Mouse (Mus musculus) liver, embryonic 15.5 days (tissue): ENCODE results near the gene Slc13a5. TPM values are rescaled to one million over a fixed set of nuclear protein-coding genes. Genes with fewer than 3 reads are reported as not detected.

Experiments used
- ATAC-seq: fragments of 200-750 bp; cut with Nextera tagmentation; 2 replicates; pipeline ENCODE4 v1.8.0; 2017; ENCODE audit warnings: moderate number of reproducible peaks, mild to moderate bottlenecking, moderate library complexity; ENCODE audit not compliant: insufficient read depth
- H3K27ac ChIP-seq: fragments of 300-500 bp; sonication (generic); replicated peaks from 2 replicates; pipeline ENCODE4 v1.5.1; 2015; ENCODE audit warnings: mild to moderate bottlenecking, inconsistent platforms
- H3K27me3 ChIP-seq: fragments of 300-500 bp; sonication (generic); 2 replicates; pipeline ENCODE4 v1.6.1; 2015; ENCODE audit warnings: mild to moderate bottlenecking, inconsistent platforms
- H3K36me3 ChIP-seq: fragments of 300-500 bp; sonication (generic); replicated peaks from 2 replicates; pipeline ENCODE4 v1.6.1; 2015; ENCODE audit warnings: moderate library complexity, mild to moderate bottlenecking, inconsistent platforms
- H3K4me1 ChIP-seq: fragments of 300-500 bp; sonication (generic); replicated peaks from 2 replicates; pipeline ENCODE4 v1.6.1; 2015; ENCODE audit warnings: inconsistent platforms
- H3K4me2 ChIP-seq: fragments of 300-500 bp; sonication (generic); 2 replicates; pipeline ENCODE4 v1.6.1; 2015; ENCODE audit warnings: moderate library complexity, mild to moderate bottlenecking, inconsistent platforms
- H3K4me3 ChIP-seq: fragments of 300-500 bp; sonication (generic); replicated peaks from 2 replicates; pipeline ENCODE4 v1.5.1; 2015; ENCODE audit warnings: mild to moderate bottlenecking, inconsistent platforms
- H3K9ac ChIP-seq: fragments of 300-500 bp; sonication (generic); 2 replicates; pipeline ENCODE4 v1.6.1; 2015; ENCODE audit warnings: moderate library complexity, mild to moderate bottlenecking, inconsistent platforms
- H3K9me3 ChIP-seq: fragments of 300-500 bp; sonication (generic); replicated peaks from 2 replicates; pipeline ENCODE4 v1.6.1; 2016; ENCODE audit warnings: inconsistent platforms
- WGBS: fragments of 180-500 bp; shearing (Covaris S2); methylation state at CpG from one replicate; pipeline ENCODE4 v1.1.7; 2015; ENCODE audit warnings: mixed read lengths; ENCODE audit not compliant: insufficient replicate concordance; 5-methylcytosine and 5-hydroxymethylcytosine counted together
- polyA plus RNA-seq: library from polyadenylated mRNA; unstranded; fragments of >200 nt; fragmentation: Nextera tagmentation; extraction: Ambion mirVana; gene quantifications from 2 replicates; pipeline ENCODE4 v1.2.1, GENCODE M21; 2015

Gene Slc13a5
- polyA plus RNA-seq, 1 experiment from 2014 or later: not detected

DNA sequence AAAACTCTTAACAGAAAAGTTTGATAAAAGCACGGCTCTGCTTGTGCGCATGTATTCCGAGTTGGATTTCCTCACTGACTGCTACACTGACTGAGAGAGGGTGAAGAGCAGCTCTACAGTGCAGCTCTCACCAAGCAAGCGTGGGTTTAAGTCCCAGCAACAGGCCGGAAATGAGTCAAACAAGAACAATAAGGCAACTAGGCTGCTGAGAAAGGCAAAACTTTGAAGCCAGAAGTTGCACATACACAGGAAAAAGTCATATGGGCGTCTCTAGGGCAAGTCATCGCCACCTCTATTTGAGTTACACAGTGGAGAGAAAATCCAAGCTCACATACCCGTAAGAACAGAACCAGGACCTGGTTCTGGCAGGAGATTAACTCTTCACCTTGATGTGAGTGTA is 70.5 kb downstream of the Slc13a5 start:
- no peak overlapping the region for H3K9ac ChIP-seq
- H3K9me3 ChIP-seq: no peaks in the 10 kb centered on the region
- no peak for ATAC-seq
- H3K4me3 ChIP-seq: no peak overlapping the region
- H3K27me3 ChIP-seq: no peaks in the 10 kb centered on the region
- no peak overlapping the region for H3K4me2 ChIP-seq
- H3K27ac ChIP-seq: no peak overlapping the region
- peaks cover 14% of the 10 kb centered on the region; the same call in 1 of the 2 replicates for H3K36me3 ChIP-seq
- 74% methylated on average over 8 of the region's 8 CpGs for WGBS
- H3K4me1 ChIP-seq: no peaks in the 10 kb centered on the region

DNA sequence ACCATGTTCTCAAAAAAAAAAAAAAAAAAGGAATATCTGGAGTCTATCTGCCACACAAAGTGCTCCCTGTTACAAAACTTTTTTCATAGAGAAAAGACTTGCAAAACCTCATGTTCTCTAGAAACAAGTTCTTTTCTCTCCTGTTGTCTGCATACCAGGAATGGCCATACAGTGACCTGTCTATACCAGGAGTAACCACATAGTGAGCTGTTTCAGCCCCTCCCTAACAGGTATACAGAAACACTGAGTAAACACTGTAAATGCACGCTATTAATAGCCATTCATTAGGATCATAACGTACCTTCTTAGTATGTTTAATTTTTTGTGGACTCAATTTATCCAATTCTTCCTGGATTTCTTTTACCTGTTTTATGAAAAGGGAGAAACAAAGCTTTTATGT is 72.8 kb downstream of the Slc13a5 start:
- 76% methylated on average over 2 of the region's 2 CpGs for WGBS
- ATAC-seq: no peak
- no peak overlapping the region for H3K27ac ChIP-seq
- peaks cover 26% of the 10 kb centered on the region; the same call in 1 of the 2 replicates for H3K36me3 ChIP-seq
- no peaks in the 10 kb centered on the region for H3K27me3 ChIP-seq
- no peaks in the 10 kb centered on the region for H3K4me1 ChIP-seq
- no peak overlapping the region for H3K4me2 ChIP-seq
- no peak overlapping the region for H3K9ac ChIP-seq
- H3K9me3 ChIP-seq: no peaks in the 10 kb centered on the region
- no peak overlapping the region for H3K4me3 ChIP-seq

Other genes starting within 250 kb of the Slc13a5 start
- gene Aipl1, start 229.7 kb downstream of the Slc13a5 start, polyA plus RNA-seq: 0.05 and 0.14 TPM in 2 replicates
- 18.5 and 20.6 TPM in 2 replicates for gene Pimreg, start 225.2 kb downstream of the Slc13a5 start, polyA plus RNA-seq
- gene Pitpnm3, start 131.4 kb downstream of the Slc13a5 start, polyA plus RNA-seq: 0.03 TPM in 1 of 2 replicates, not detected in the other
- not detected in 2 replicates for gene Gm43951, start 60.4 kb downstream of the Slc13a5 start, polyA plus RNA-seq
- gene 4933427D14Rik, start 59.8 kb downstream of the Slc13a5 start, polyA plus RNA-seq: 2.2 and 2.9 TPM in 2 replicates
- 67.1 and 69.1 TPM in 2 replicates for gene Txndc17, start 59.7 kb downstream of the Slc13a5 start, polyA plus RNA-seq
- 11.9 and 12.3 TPM in 2 replicates for gene Med31, start 51.6 kb downstream of the Slc13a5 start, polyA plus RNA-seq
- 4.0 and 4.1 TPM in 2 replicates for gene Xaf1, start 34.4 kb upstream of the Slc13a5 start, polyA plus RNA-seq
- gene Fbxo39, start 47.2 kb upstream of the Slc13a5 start, polyA plus RNA-seq: not detected in 2 replicates
- gene Tekt1, start 95.2 kb upstream of the Slc13a5 start, polyA plus RNA-seq: not detected in 2 replicates
- 4.2 and 4.5 TPM in 2 replicates for gene Smtnl2, start 144.5 kb upstream of the Slc13a5 start, polyA plus RNA-seq
- gene Ggt6, start 168.3 kb upstream of the Slc13a5 start, polyA plus RNA-seq: 0.32 and 0.36 TPM in 2 replicates
- 66.0 and 70.7 TPM in 2 replicates for gene Mybbp1a, start 174.1 kb upstream of the Slc13a5 start, polyA plus RNA-seq
- gene Spns2, start 222.7 kb upstream of the Slc13a5 start, polyA plus RNA-seq: 4.1 and 5.3 TPM in 2 replicates